Mouse (Mus musculus) intestine, embryonic 15.5 days (tissue): ENCODE measurements around the gene Arhgap45. TPM values are rescaled to one million over a fixed set of nuclear protein-coding genes. Genes with fewer than 3 reads are reported as not detected.
"Not testable (repeated sequence)": the region's sequence is repeated elsewhere in the genome, so short reads cannot be mapped to it uniquely, and the experiment has no call there.

ENCODE experiments used
- ATAC-seq: fragments of 200-750 bp; cut with Nextera tagmentation; 2 replicates; pipeline ENCODE4 v1.8.0; 2017; ENCODE audit warnings: moderate TSS enrichment, moderate library complexity
- H3K27ac ChIP-seq: fragments of 300-500 bp; sonication (generic); 2 replicates; pipeline ENCODE4 v1.5.1; 2015; ENCODE audit warnings: mild to moderate bottlenecking, inconsistent platforms
- H3K27me3 ChIP-seq: fragments of 300-500 bp; sonication (generic); replicated peaks from 2 replicates; pipeline ENCODE4 v1.6.1; 2015; ENCODE audit warnings: inconsistent platforms
- H3K36me3 ChIP-seq: fragments of 300-500 bp; sonication (generic); 2 replicates; pipeline ENCODE4 v1.6.1; 2015; ENCODE audit warnings: inconsistent platforms
- H3K4me1 ChIP-seq: fragments of 300-500 bp; sonication (generic); replicated peaks from 2 replicates; pipeline ENCODE4 v1.6.1; 2015; ENCODE audit warnings: inconsistent platforms
- H3K4me2 ChIP-seq: fragments of 300-500 bp; sonication (generic); replicated peaks from 2 replicates; pipeline ENCODE4 v1.6.1; 2015; ENCODE audit warnings: mild to moderate bottlenecking, inconsistent platforms
- H3K4me3 ChIP-seq: fragments of 300-500 bp; sonication (generic); replicated peaks from 2 replicates; pipeline ENCODE4 v1.5.1; 2015; ENCODE audit warnings: inconsistent platforms
- H3K9ac ChIP-seq: fragments of 300-500 bp; sonication (generic); 2 replicates; pipeline ENCODE4 v1.6.1; 2015; ENCODE audit warnings: inconsistent platforms
- H3K9me3 ChIP-seq: fragments of 300-500 bp; sonication (generic); 2 replicates; pipeline ENCODE4 v1.6.1; 2016; ENCODE audit warnings: inconsistent platforms
- WGBS: fragments of 180-500 bp; shearing (Covaris S2); methylation state at CpG from one replicate; pipeline ENCODE4 v1.1.7; 2015; 5-methylcytosine and 5-hydroxymethylcytosine counted together
- polyA plus RNA-seq: library from polyadenylated mRNA; unstranded; fragments of >200 nt; fragmentation: Nextera tagmentation; extraction: Ambion mirVana; gene quantifications from 2 replicates; pipeline ENCODE4 v1.2.1, GENCODE M21; 2015

Gene Arhgap45
- polyA plus RNA-seq, 1 experiment from 2014 or later: 6.5 TPM

DNA sequence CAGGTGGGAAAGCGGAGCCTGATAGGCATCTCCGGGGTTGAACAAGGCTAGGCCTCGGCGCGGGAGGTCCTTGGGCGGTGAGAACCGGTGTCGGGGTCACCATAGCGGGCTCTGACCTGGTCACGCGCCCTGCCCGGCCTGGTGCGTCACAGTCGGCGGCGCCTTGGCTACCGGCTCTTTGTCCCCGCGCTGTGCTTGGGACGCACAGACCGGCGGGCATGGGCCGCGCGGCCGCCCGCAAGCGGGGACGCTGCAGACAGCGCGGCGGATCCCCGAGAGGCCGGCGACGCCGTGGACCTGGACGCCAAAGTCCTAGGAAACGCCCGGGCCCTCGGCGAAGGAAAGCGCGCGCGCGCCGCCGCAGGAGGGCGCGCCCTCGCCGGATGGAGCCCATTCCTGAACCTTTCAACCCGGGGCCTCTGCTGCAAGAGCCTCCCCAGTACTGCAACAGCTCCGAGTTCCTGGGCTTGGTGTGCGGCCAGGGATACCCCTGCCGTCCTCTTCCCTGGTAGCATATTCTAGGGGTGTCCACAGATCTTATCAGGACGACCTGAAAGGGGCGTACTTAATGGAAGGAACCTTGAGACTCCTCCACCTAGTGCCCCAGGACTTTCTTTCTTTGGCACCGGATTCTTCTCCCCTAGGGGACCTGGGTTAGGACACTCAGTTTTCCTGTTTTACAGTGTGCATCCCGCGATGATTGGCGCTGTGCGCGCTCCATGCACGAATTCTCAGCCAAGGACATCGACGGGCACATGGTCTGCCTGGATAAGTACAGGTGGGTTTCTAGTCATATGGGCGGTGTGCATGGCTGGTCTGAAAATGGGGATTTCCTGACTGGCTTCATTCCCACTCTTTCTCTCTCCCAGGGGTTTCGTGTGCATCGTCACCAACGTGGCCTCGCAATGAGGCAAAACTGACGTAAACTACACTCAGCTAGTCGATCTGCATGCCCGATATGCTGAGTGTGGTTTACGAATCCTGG, 37.7 kb downstream of the Arhgap45 start:
- H3K4me2 ChIP-seq: peak overlapping the region; percentile 77
- H3K27ac ChIP-seq: peak overlapping the region; percentile 96
- H3K4me1 ChIP-seq: peaks cover 36% of the 10 kb centered on the region
- H3K36me3 ChIP-seq: peaks cover 27% of the 10 kb centered on the region
- peak overlapping the region; percentile 81 for H3K4me3 ChIP-seq
- H3K9ac ChIP-seq: peak overlapping the region; percentile 86
- peak; percentile 50 for ATAC-seq
- under 1% methylated on average over 77 of the region's 77 CpGs for WGBS
- H3K27me3 ChIP-seq: no peaks in the 10 kb centered on the region
- H3K9me3 ChIP-seq: no peaks in the 10 kb centered on the region

DNA sequence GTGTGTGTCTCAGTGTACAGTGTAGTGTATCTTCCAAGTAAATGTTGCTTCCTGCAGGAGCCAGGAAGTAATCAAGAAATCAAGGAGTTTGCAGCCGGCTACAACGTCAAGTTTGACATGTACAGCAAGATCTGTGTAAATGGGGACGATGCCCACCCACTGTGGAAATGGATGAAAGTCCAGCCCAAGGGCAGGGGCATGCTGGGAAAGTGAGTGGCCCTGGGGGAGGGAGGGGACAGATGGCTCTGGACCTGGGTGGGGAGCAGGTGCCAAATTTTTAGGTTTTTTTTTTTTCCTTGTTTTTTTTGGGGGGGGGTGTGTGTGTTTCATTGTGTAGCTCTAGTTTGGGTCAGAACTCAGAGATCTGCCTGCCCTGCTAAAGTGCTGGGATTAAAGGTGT, 38.5 kb downstream of the Arhgap45 start:
- Histone ChIP-seq H3K4me2 (peak overlapping the region; percentile 77), H3K36me3 (peaks cover 34% of the 10 kb centered on the region), H3K9ac (peak overlapping the region; percentile 86), H3K4me1 (peaks cover 36% of the 10 kb centered on the region), H3K4me3 (peak overlapping the region; percentile 81)
- not testable (repeated sequence) for ATAC-seq, H3K27me3 ChIP-seq, H3K9me3 ChIP-seq, H3K27ac ChIP-seq
- WGBS: 24% methylated on average over 3 of the region's 3 CpGs

DNA sequence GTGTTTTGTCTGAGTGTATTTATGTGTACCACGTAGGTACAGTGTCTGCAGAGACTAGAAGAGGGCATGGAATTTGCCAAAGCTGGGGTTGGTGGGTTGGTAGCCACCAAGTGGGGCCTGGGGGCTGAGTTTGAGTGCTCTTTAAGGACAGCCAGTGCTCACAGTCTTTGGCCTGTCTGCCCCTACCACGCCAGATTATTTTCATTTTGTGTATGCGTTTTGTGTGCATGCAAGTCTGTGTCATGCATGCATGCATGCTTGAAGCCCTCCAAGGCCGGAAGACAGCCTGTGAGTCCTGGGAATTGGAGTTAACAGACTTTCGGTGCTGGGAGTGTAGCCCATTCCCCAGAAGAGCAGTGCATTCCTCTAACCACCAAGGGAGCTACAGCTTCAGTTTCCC, 38.9 kb downstream of the Arhgap45 start:
- H3K9ac ChIP-seq: peak overlapping the region; percentile 14
- H3K36me3 ChIP-seq: peaks cover 38% of the 10 kb centered on the region
- 73% methylated on average over 5 of the region's 5 CpGs for WGBS
- peaks cover 36% of the 10 kb centered on the region for H3K4me1 ChIP-seq
- no peak for ATAC-seq
- peak overlapping the region; percentile 54; the same call in 1 of the 2 replicates for H3K27ac ChIP-seq
- no peaks in the 10 kb centered on the region for H3K27me3 ChIP-seq
- peak overlapping the region; percentile 77 for H3K4me2 ChIP-seq
- H3K4me3 ChIP-seq: peak overlapping the region; percentile 81
- H3K9me3 ChIP-seq: no peaks in the 10 kb centered on the region

DNA sequence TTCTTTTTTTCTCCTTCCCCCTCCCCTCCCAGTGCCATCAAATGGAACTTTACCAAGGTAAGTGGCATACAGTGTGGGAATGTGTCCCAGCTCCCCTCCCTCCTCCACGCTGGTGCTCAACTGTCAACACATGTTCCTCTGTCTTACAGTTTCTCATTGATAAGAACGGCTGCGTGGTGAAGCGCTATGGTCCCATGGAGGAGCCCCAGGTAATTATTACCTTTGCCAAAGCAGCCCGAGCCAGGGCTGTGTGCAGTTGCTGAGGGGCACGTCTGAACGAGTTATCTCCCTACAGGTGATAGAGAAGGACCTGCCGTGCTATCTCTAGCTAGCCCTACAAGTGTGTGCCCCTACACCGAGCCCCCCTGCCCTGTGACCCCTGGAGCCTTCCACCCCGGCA, 39.4 kb downstream of the Arhgap45 start:
- no peak overlapping the region for H3K4me3 ChIP-seq
- 0 out of 2 replicates have a peak overlapping the region, but pooled peaks have one; percentile 14 for H3K9ac ChIP-seq
- peak overlapping the region; percentile 77 for H3K4me2 ChIP-seq
- WGBS: 66% methylated on average over 9 of the region's 10 CpGs
- peaks cover 32% of the 10 kb centered on the region for H3K4me1 ChIP-seq
- no peaks in the 10 kb centered on the region for H3K27me3 ChIP-seq
- peaks cover 39% of the 10 kb centered on the region for H3K36me3 ChIP-seq
- H3K9me3 ChIP-seq: no peaks in the 10 kb centered on the region
- no peak for ATAC-seq
- peak overlapping the region; percentile 54; the same call in 1 of the 2 replicates for H3K27ac ChIP-seq

DNA sequence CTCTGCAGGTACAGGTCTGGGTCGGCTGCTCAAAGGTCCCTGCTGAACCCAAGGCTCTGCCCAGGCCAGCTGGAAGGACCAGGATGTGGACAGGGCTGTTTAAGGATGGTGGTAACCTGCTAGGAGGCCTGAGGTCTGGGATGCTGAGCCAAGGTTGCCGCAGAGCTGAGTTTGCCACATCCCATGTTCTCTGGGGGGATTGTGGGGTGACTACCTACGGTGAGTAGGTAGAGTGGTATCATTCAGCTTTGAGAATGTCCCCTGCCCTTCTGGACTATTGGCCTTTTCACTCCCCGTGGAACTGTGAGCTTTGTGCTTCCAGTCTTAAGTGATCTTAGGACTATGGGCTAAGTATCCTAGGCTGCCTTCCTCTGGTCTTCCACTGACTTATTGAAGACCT, 40.1 kb downstream of the Arhgap45 start:
- H3K27ac ChIP-seq: peak overlapping the region; percentile 22; the same call in 1 of the 2 replicates
- 77% methylated on average over 4 of the region's 4 CpGs for WGBS
- H3K4me2 ChIP-seq: peak overlapping the region; percentile 33
- ATAC-seq: no peak
- H3K9me3 ChIP-seq: no peaks in the 10 kb centered on the region
- peaks cover 39% of the 10 kb centered on the region for H3K36me3 ChIP-seq
- peaks cover 26% of the 10 kb centered on the region for H3K4me1 ChIP-seq
- H3K9ac ChIP-seq: no peak overlapping the region
- H3K27me3 ChIP-seq: no peaks in the 10 kb centered on the region
- H3K4me3 ChIP-seq: no peak overlapping the region

DNA sequence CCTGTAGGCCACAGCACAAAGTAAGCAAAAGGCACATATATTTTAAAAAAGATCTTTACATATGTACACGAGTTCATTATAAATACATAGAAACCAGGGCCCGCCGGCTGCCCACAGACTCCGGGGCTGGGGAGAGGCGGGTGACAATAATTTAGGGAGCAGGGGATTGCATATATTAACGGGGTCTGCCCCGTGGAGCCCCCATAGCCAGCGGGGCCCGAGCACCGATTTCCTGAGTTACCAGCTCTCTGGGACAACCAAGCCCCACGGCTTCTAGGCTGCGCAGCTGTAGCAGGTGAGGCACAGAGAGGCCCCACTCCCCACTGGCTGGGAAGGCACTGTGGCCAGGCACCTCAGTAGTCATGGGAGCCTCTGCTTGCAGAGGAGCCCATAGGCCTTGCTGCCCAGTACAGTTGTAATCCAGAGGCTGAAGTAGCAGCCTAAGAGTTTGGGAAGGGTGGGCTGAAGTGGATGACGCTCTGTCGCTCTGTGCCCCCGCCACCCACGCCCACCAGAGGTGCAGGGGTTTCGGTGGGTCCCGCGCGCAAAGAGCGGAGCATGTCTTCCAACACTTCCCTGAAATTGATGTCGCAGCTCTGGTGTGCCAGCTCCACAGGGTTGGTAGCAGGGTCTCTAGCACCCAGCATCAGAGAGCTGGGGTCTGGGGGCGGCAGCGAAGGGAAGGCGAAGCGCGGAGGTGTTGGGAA, 40.7 kb downstream of the Arhgap45 start:
- Histone ChIP-seq H3K27ac (no peak overlapping the region), H3K4me1 (peaks cover 20% of the 10 kb centered on the region), H3K4me3 (no peak overlapping the region), H3K9me3 (no peaks in the 10 kb centered on the region), H3K9ac (no peak overlapping the region), H3K27me3 (no peaks in the 10 kb centered on the region), H3K36me3 (peaks cover 41% of the 10 kb centered on the region), H3K4me2 (no peak overlapping the region)
- 89% methylated on average over 27 of the region's 27 CpGs for WGBS
- ATAC-seq: no peak

DNA sequence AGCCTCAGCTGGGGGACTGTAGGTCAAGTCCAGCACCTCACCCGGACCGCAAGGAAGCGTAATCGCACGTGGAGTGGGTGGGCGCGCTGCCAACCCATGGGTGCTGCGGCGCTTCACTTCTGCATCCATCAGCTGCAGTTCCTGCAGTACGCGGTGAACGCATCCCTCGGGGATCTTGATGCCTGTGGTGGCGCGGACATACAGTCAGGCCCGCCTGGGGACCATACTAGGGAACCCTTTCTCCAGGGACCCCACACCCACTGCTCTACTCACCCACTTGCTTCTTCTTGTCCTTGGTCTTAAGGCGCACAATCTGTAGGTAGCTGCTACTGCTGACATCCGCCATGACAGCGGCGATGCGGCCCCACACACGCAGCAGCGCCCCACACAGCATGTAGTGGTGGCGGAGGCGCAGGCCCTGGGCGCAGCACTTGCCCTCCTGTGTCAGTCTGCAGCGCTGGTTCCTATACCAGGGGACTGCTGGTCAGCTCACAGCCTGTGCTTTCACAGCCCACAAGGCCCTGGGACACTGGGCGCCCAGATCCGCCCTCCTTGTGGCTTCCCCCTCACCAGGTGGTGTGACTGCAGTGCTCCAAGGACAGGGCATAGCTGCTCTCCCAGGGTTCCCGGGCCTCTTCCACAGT, 41.4 kb downstream of the Arhgap45 start:
- Histone ChIP-seq H3K4me1 (peaks cover 17% of the 10 kb centered on the region), H3K27me3 (no peaks in the 10 kb centered on the region), H3K4me3 (no peak overlapping the region), H3K9ac (no peak overlapping the region), H3K4me2 (no peak overlapping the region), H3K27ac (no peak overlapping the region), H3K36me3 (peaks cover 44% of the 10 kb centered on the region), H3K9me3 (no peaks in the 10 kb centered on the region)
- 77% methylated on average over 30 of the region's 30 CpGs for WGBS
- ATAC-seq: no peak

DNA sequence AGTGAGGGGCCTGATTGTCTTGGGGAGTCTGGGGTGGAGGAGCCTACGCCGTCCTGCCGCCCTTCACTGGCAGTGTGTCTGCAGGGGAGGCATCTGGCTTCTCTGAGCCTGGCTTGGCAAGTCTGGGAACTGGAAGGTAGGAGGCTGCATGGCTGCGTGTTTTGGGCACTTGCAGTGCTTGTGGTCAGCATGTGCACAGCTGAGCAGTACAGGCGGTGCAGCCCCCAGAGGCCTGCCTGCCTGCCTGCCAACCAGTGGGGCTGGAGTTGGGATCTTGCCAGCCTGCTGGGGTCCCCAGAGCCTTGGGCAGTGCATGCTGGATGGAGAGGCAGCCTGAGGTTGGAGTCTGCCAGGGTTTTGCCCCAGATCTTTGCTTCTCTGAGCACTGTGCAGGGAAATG, 46.7 kb downstream of the Arhgap45 start:
- H3K36me3 ChIP-seq: peaks cover 35% of the 10 kb centered on the region
- no peak overlapping the region for H3K27ac ChIP-seq
- no peak overlapping the region for H3K4me3 ChIP-seq
- H3K9me3 ChIP-seq: no peaks in the 10 kb centered on the region
- no peak overlapping the region for H3K4me2 ChIP-seq
- no peaks in the 10 kb centered on the region for H3K4me1 ChIP-seq
- no peak for ATAC-seq
- H3K27me3 ChIP-seq: no peaks in the 10 kb centered on the region
- 91% methylated on average over 5 of the region's 5 CpGs for WGBS
- H3K9ac ChIP-seq: no peak overlapping the region

DNA sequence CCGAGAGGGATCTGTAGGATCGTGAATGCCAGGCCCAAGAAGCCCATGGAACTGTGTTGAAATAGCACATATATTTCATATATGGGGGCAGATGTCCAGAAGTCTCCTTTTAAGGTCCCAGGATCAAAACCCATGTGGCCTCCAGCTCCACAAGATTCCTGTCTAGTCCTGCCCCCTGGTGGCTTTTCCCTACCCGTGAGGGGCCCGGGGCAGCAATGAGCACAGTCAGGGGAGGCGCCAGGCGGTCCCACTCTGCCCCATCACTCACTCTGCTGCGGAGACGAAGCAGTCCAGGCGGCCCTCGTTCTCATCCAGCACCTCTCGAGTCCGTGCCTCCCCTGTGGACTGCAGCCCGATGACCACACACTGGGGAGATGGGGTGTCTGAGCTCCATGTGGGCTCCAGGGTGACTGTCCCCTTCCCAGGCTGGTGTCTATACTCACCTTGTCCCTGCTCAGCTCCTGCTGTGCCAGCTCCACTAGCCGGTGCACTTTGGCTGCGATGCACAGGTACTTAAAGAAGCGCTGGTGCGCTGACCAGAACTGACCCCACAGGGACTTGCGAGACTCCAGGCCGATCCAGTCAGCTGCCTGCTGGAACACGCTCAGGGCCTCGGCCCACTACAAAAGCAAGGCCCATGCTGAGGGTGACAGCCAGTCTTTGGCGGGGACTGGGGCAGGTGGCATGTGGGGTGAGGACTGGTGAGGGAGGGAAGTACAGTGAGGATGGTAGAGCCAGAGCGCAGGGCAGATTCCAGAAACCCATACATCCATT, 47.6 kb downstream of the Arhgap45 start:
- H3K27ac ChIP-seq: no peak overlapping the region; the same call in 1 of the 2 replicates
- H3K9me3 ChIP-seq: no peaks in the 10 kb centered on the region
- H3K27me3 ChIP-seq: no peaks in the 10 kb centered on the region
- 75% methylated on average over 23 of the region's 23 CpGs for WGBS
- peaks cover 27% of the 10 kb centered on the region for H3K36me3 ChIP-seq
- no peak overlapping the region for H3K4me2 ChIP-seq
- no peak overlapping the region for H3K4me3 ChIP-seq
- H3K9ac ChIP-seq: no peak overlapping the region
- no peak for ATAC-seq
- no peaks in the 10 kb centered on the region for H3K4me1 ChIP-seq

DNA sequence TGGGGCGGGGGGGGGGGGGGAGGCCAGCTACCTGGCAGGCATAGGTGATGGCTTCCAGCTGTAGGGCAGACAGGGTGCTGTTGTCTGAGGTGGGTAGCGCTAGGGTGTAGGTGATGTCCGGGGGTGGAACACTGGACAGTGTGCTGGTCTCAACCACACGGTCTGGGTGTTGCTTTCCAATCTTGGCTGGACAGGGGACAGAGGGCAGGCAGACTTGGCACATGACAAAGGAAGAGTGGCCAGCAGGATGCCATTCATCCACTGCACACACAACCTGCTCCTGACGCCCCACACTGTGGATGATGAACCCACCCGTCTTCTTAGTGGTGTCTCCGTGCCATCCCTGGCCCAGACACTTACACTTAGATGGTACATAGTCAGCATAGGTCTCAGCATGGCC, 52.8 kb downstream of the Arhgap45 start:
- Histone ChIP-seq H3K27me3 (no peaks in the 10 kb centered on the region), H3K36me3 (peaks cover 5% of the 10 kb centered on the region; the same call in 1 of the 2 replicates), H3K4me1 (peaks cover 9% of the 10 kb centered on the region), H3K4me3 (no peak overlapping the region), H3K9ac (no peak overlapping the region), H3K4me2 (no peak overlapping the region), H3K9me3 (no peaks in the 10 kb centered on the region), H3K27ac (no peak overlapping the region)
- ATAC-seq: no peak
- WGBS: 90% methylated on average over 6 of the region's 7 CpGs

DNA sequence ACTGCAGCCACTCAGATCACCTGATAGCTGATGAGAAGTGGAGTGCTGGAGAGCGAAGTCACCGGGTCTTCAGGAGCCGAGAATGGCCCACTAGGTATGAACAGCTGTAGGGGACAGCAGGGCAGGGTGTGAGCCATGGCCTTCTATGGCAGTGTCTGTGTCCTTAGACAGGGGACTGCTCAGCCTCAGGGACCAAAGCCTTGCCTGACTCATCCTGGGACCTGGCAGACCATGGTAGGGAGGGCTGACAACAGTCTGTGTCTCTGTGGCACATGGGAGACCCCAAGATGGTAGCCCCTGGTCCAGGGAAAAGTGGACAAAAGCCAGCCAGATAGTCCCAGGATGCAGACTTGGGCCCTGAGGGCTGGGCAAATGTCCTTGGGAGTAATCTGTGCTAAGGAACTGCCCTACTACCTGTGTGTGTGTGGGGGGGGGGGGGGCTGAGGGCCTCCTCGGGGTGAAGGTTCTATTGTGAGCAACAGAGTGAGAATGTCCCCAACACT, 53.5 kb downstream of the Arhgap45 start:
- 94% methylated on average over 4 of the region's 4 CpGs for WGBS
- no peak overlapping the region for H3K4me2 ChIP-seq
- no peaks in the 10 kb centered on the region for H3K9me3 ChIP-seq
- no peak overlapping the region for H3K9ac ChIP-seq
- peaks cover 13% of the 10 kb centered on the region for H3K4me1 ChIP-seq
- no peak overlapping the region for H3K27ac ChIP-seq
- ATAC-seq: no peak
- no peaks in the 10 kb centered on the region for H3K27me3 ChIP-seq
- H3K4me3 ChIP-seq: no peak overlapping the region
- peaks cover 3% of the 10 kb centered on the region; the same call in 1 of the 2 replicates for H3K36me3 ChIP-seq
